Mouse (Mus musculus) stomach, embryonic 14.5 days (tissue): ENCODE data around the gene Bcr. TPM values are rescaled to one million over a fixed set of nuclear protein-coding genes. Genes with fewer than 3 reads are reported as not detected.

Source experiments
- ATAC-seq: fragments of 200-750 bp; cut with Nextera tagmentation; 2 replicates; pipeline ENCODE4 v1.8.0; 2017; ENCODE audit warnings: low read depth, moderate TSS enrichment; ENCODE audit not compliant: insufficient number of reproducible peaks, insufficient read depth, low FRiP score
- H3K27ac ChIP-seq: fragments of 300-500 bp; sonication (generic); 2 replicates; pipeline ENCODE4 v1.5.1; 2014; ENCODE audit warnings: mild to moderate bottlenecking, low read length, moderate library complexity, mixed read lengths
- H3K27me3 ChIP-seq: fragments of 300-500 bp; sonication (generic); 2 replicates; pipeline ENCODE4 v1.6.1; 2014; ENCODE audit warnings: low read length, control low read depth, mixed read lengths; ENCODE audit not compliant: control insufficient read depth, insufficient read depth
- H3K36me3 ChIP-seq: fragments of 300-500 bp; sonication (generic); 2 replicates; pipeline ENCODE4 v1.6.1; 2014; ENCODE audit warnings: mild to moderate bottlenecking, control low read depth, low read length, moderate library complexity, mixed read lengths; ENCODE audit not compliant: control insufficient read depth, insufficient read depth
- H3K4me1 ChIP-seq: fragments of 300-500 bp; sonication (generic); 2 replicates; pipeline ENCODE4 v1.6.1; 2014; ENCODE audit warnings: low read length, control low read depth, mixed read lengths; ENCODE audit not compliant: control insufficient read depth, insufficient read depth
- H3K4me2 ChIP-seq: fragments of 300-500 bp; sonication (generic); replicated peaks from 2 replicates; pipeline ENCODE4 v1.6.1; 2014; ENCODE audit warnings: low read depth, low read length, control low read depth
- H3K4me3 ChIP-seq: fragments of 300-500 bp; sonication (generic); 2 replicates; pipeline ENCODE4 v1.5.1; 2014; ENCODE audit warnings: low read depth, low read length, control low read depth
- H3K9ac ChIP-seq: fragments of 300-500 bp; sonication (generic); replicated peaks from 2 replicates; pipeline ENCODE4 v1.6.1; 2014; ENCODE audit warnings: low read depth, mild to moderate bottlenecking, control low read depth, low read length, moderate library complexity, mixed read lengths
- H3K9me3 ChIP-seq: fragments of 300-500 bp; sonication (generic); 2 replicates; pipeline ENCODE4 v1.6.1; 2016; ENCODE audit warnings: low read depth, low read length, control low read depth; ENCODE audit not compliant: control insufficient read depth
- WGBS: fragments of 180-500 bp; shearing (Covaris S2); extraction: QIAGEN DNeasy Blood & Tissue Kit; methylation state at CpG from one replicate; pipeline ENCODE4 v1.1.7; 2014; 5-methylcytosine and 5-hydroxymethylcytosine counted together
- polyA plus RNA-seq: library from polyadenylated mRNA; unstranded; fragments of >200 nt; fragmentation: Nextera tagmentation; extraction: Ambion mirVana; gene quantifications from 2 replicates; pipeline ENCODE4 v1.2.1, GENCODE M21; 2014

Gene Bcr
- polyA plus RNA-seq, 1 experiment from 2014 or later, result 11.9 TPM

DNA sequence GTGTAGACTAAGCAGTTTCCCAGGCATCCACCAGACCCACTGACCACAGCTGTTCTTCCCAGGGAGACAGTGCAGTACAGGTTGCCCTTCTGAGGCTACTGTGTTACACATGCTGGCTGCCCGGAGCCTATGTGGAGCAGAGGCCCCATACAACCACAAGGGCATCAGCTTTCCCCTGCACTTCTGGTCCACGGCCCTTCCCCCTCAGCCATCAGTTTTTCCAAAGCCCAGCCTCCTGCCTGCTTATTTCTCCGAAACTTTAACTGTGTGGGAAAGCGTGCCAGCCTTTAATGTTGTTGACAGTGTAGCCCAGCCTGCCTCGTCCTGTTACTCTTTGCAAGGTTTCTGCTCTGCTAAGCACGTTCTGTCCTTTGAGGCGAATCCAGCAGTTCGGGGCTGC is 112.7 kb downstream of the Bcr start:
- H3K36me3 ChIP-seq, result peaks cover 34% of the 10 kb centered on the region
- H3K27ac ChIP-seq, result no peak overlapping the region
- no peak for ATAC-seq
- no peaks in the 10 kb centered on the region for H3K9me3 ChIP-seq
- H3K27me3 ChIP-seq, result no peaks in the 10 kb centered on the region
- 67% methylated on average over 8 of the region's 8 CpGs for WGBS
- no peak overlapping the region for H3K9ac ChIP-seq
- H3K4me2 ChIP-seq, result no peak overlapping the region
- 0 out of 2 replicates have a peak, but pooled peaks cover 6% of the 10 kb centered on the region for H3K4me1 ChIP-seq
- H3K4me3 ChIP-seq, result no peak overlapping the region

- no peak overlapping the region for H3K4me3 ChIP-seq
- no peak for ATAC-seq
- H3K4me2 ChIP-seq, result no peak overlapping the region
- H3K36me3 ChIP-seq, result peaks cover 36% of the 10 kb centered on the region
- no peaks in the 10 kb centered on the region for H3K27me3 ChIP-seq
- WGBS, result 50% methylated on average over 12 of the region's 12 CpGs
- H3K9me3 ChIP-seq, result no peaks in the 10 kb centered on the region
- 0 out of 2 replicates have a peak overlapping the region, but pooled peaks have one; percentile 11 for H3K27ac ChIP-seq
- H3K9ac ChIP-seq, result no peak overlapping the region
- H3K4me1 ChIP-seq, result 0 out of 2 replicates have a peak, but pooled peaks cover 6% of the 10 kb centered on the region
Measured at GRCm38 (mm10) chr10:75173712-75174111, 113.3 kb downstream of the Bcr start.

DNA sequence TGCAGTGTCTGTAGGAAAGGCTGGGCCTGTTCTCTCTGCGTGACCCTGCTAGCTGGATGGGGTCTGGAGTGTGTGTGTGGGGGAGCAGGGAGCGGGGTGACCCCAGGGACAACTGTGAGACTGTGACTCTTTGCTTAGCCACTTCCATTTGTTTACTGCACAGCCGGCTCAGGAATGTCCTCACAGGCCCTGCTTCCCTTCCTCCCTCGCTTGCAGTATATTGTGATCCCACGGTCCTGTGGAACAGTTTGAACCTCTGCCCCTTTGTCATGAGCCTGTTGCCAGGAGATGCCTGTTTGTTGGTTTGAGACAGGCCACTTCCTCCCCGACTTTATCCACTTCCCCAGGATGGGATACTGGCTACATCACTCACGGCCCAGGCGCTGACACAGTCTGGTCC is 116.1 kb downstream of the Bcr start:
- Histone ChIP-seq H3K27ac (peak overlapping the region; percentile 39; the same call in 1 of the 2 replicates), H3K9ac (no peak overlapping the region), H3K4me3 (no peak overlapping the region), H3K36me3 (peaks cover 48% of the 10 kb centered on the region), H3K4me2 (no peak overlapping the region), H3K27me3 (no peaks in the 10 kb centered on the region), H3K4me1 (0 out of 2 replicates have a peak, but pooled peaks cover 6% of the 10 kb centered on the region), H3K9me3 (no peaks in the 10 kb centered on the region)
- 57% methylated on average over 8 of the region's 8 CpGs for WGBS
- no peak for ATAC-seq

DNA sequence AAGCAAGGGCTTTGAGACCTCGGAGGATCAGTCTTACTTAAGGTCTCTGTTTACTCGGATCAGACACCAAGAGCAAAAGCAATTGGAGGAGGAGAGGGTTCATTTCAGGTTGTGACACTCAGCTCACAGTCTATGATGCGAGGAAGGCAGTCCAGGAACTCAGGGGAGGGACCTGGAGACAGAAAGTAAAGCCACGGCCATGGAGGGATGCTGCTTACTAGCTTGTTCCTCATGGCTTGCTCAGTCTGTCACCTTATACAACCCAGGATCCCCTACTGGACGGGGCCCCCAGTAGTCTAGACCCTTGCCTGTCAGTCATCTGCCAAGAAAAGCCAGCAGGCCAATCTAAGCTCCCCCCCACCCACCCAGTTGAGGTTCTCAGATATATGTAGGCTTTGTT is 118.5 kb downstream of the Bcr start:
- 0 out of 2 replicates have a peak, but pooled peaks cover 3% of the 10 kb centered on the region for H3K4me1 ChIP-seq
- H3K9ac ChIP-seq, result no peak overlapping the region
- peaks cover 46% of the 10 kb centered on the region for H3K36me3 ChIP-seq
- H3K9me3 ChIP-seq, result no peaks in the 10 kb centered on the region
- no peak for ATAC-seq
- H3K27ac ChIP-seq, result no peak overlapping the region
- H3K27me3 ChIP-seq, result no peaks in the 10 kb centered on the region
- 90% methylated on average over 5 of the region's 5 CpGs for WGBS
- H3K4me2 ChIP-seq, result no peak overlapping the region
- H3K4me3 ChIP-seq, result no peak overlapping the region

DNA sequence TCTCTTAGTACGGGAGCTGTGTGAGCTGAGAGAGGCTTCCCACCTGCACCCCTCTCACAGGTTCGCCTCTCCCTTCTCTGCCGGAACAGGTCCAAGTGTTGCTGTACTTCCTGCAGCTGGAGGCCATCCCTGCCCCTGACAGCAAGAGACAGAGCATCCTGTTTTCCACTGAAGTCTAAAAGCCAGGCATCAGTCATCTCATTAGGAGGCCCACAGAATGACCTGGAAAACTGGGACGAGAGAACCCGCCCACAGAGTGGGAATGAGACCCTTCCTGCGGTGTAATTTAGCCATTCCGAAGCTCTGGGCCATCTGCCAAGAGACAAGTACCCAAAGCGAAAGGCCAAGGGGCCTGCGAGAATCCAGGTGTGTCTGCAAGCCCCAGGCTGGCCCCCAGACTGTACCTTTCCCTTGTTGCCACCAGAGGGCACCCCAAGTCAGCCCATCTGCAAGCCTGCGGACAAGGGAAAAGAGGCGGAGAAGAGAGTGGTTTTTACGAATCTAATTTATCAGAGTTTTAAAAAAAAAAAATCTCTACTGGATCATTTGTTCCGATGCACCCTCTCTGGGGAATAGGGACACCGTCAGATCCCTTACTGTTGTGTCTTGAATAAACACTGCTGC is 121.9 kb downstream of the Bcr start:
- 18% methylated on average over 14 of the region's 14 CpGs for WGBS
- Histone ChIP-seq H3K27me3 (no peaks in the 10 kb centered on the region), H3K27ac (no peak overlapping the region), H3K4me1 (no peaks in the 10 kb centered on the region), H3K9me3 (no peaks in the 10 kb centered on the region), H3K9ac (no peak overlapping the region), H3K36me3 (peaks cover 39% of the 10 kb centered on the region), H3K4me2 (no peak overlapping the region), H3K4me3 (no peak overlapping the region)
- peak; percentile 57; the same call in 1 of the 2 replicates for ATAC-seq

DNA sequence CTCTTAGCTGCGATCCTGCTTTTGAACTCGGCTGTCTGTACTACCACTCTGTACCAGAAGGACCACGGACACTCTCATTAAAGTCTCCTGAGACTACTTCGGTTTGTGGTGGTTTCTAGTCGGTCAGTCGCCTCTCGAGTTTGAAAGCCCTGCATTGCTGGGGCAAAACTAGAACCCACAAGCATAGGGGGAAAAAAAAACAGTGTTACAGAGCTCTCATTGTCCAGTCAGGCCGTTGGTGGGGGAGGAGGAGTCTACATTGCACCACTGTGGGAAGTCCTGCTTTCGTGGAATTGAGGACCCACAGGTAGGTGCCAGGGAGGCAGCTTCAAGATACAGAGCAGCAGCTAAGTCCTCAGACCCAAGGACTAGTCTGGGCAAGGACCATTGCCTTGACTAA is 124.4 kb downstream of the Bcr start:
- no peaks in the 10 kb centered on the region for H3K9me3 ChIP-seq
- no peak for ATAC-seq
- no peak overlapping the region for H3K9ac ChIP-seq
- no peak overlapping the region for H3K4me2 ChIP-seq
- WGBS, result 92% methylated on average over 9 of the region's 9 CpGs
- no peak overlapping the region for H3K27ac ChIP-seq
- H3K4me1 ChIP-seq, result no peaks in the 10 kb centered on the region
- no peak overlapping the region for H3K4me3 ChIP-seq
- no peaks in the 10 kb centered on the region for H3K27me3 ChIP-seq
- H3K36me3 ChIP-seq, result peaks cover 18% of the 10 kb centered on the region

- no peak overlapping the region for H3K9ac ChIP-seq
- H3K9me3 ChIP-seq, result no peaks in the 10 kb centered on the region
- no peak overlapping the region for H3K27ac ChIP-seq
- WGBS, result 33% methylated on average over 6 of the region's 6 CpGs
- no peaks in the 10 kb centered on the region for H3K4me1 ChIP-seq
- no peak overlapping the region for H3K4me3 ChIP-seq
- H3K36me3 ChIP-seq, result peaks cover under 1% of the 10 kb centered on the region; the same call in 1 of the 2 replicates
- H3K27me3 ChIP-seq, result no peaks in the 10 kb centered on the region
- ATAC-seq, result no peak
- H3K4me2 ChIP-seq, result no peak overlapping the region
Measured at GRCm38 (mm10) chr10:75186551-75186950, 126.2 kb downstream of the Bcr start.

DNA sequence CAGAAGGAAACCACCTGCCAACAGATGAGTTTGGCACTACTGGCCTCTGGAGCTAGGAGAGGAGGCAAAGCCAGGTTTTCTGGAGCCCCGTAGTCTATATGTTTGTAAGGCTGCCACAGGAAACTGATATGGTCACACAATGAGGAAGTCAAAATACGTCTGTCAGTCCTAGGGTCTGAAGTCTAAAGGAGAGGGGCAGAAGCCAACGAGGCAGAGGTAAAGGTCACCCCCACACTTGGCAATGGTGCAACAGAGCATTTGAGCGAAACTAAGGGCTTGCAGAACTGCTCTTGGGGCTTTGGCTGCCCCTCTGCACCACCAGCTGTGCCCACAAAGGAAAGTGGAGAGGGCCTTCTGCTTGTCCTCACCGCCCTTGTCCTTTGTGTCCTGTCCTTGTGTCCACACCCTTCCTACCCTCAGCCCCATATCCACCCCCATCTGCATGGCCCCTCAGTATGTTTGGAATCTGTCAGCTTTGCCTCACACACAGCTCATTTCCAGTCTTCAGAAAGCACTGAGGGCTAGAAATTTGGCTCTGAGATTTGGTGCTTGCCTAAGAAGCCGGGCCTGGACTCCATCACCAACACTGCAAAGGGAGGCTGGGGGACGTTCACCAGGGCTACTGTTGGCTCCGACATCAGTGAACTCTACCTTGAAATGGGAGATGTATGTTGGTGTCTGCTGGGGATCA is 127.1 kb downstream of the Bcr start:
- H3K9ac ChIP-seq, result no peak overlapping the region
- no peaks in the 10 kb centered on the region for H3K36me3 ChIP-seq
- 64% methylated on average over 8 of the region's 8 CpGs for WGBS
- H3K4me3 ChIP-seq, result no peak overlapping the region
- ATAC-seq, result no peak
- H3K27ac ChIP-seq, result no peak overlapping the region
- no peak overlapping the region for H3K4me2 ChIP-seq
- H3K4me1 ChIP-seq, result no peaks in the 10 kb centered on the region
- no peaks in the 10 kb centered on the region for H3K27me3 ChIP-seq
- no peaks in the 10 kb centered on the region for H3K9me3 ChIP-seq
